Mouse (Mus musculus) G1E-ER4 (cell line): ENCODE results near the gene A430078G23Rik. TPM values are rescaled to one million over a fixed set of nuclear protein-coding genes. Genes with fewer than 3 reads are reported as not detected.

Experiments
- GATA1 ChIP-seq: IDR thresholded peaks from one replicate; pipeline ENCODE4 v1.8.0; 2012; ENCODE audit warnings: low read length, inconsistent platforms
- polyA plus RNA-seq: library from polyadenylated mRNA; stranded (reverse); fragments of >175 nt; gene quantifications from 2 replicates; pipeline ENCODE4 v1.2.3, GENCODE M21; 2012

Gene A430078G23Rik
- polyA plus RNA-seq, 1 experiment: not detected

GRCm38 (mm10) chr8:3421507-3421906 lies 68.3 kb downstream of the A430078G23Rik start:
- TF ChIP-seq GATA1: no peak

GRCm38 (mm10) chr8:3425217-3425616 lies 72.0 kb downstream of the A430078G23Rik start:
- no peak for TF ChIP-seq GATA1

- no peak for TF ChIP-seq GATA1
These were observed 73.0 kb downstream of the A430078G23Rik start for GRCm38 (mm10) chr8:3426211-3426610.

- no peak for TF ChIP-seq GATA1
These were observed 75.2 kb downstream of the A430078G23Rik start for GRCm38 (mm10) chr8:3428426-3428825.

GRCm38 (mm10) chr8:3429966-3430365 lies 76.8 kb downstream of the A430078G23Rik start:
- no peak for TF ChIP-seq GATA1

GRCm38 (mm10) chr8:3431113-3431512 lies 77.9 kb downstream of the A430078G23Rik start:
- TF ChIP-seq GATA1: no peak

GRCm38 (mm10) chr8:3436492-3436891 lies 83.3 kb downstream of the A430078G23Rik start:
- no peak for TF ChIP-seq GATA1

GRCm38 (mm10) chr8:3439510-3439909 lies 86.3 kb downstream of the A430078G23Rik start:
- TF ChIP-seq GATA1: no peak

Other genes starting within 250 kb of the A430078G23Rik start
- not detected in 2 replicates for gene Insr, start 73.8 kb upstream of the A430078G23Rik start, polyA plus RNA-seq
- gene Arhgef18, start 39.6 kb downstream of the A430078G23Rik start, polyA plus RNA-seq: 24.9 and 32.4 TPM in 2 replicates
- 0.45 and 0.79 TPM in 2 replicates for gene Pex11g, start 114.3 kb downstream of the A430078G23Rik start, polyA plus RNA-seq
- 0.04 TPM in 1 of 2 replicates, not detected in the other for gene Tex45, start 117.4 kb downstream of the A430078G23Rik start, polyA plus RNA-seq
- 14.9 and 16.7 TPM in 2 replicates for gene Zfp358, start 139.7 kb downstream of the A430078G23Rik start, polyA plus RNA-seq
- 106 and 187 TPM in 2 replicates for gene Mcoln1, start 147.0 kb downstream of the A430078G23Rik start, polyA plus RNA-seq
- 23.2 and 24.6 TPM in 2 replicates for gene Pnpla6, start 162.0 kb downstream of the A430078G23Rik start, polyA plus RNA-seq
- not detected in 2 replicates for gene C330021F23Rik, start 214.6 kb downstream of the A430078G23Rik start, polyA plus RNA-seq
- not detected in 2 replicates for gene Camsap3, start 233.9 kb downstream of the A430078G23Rik start, polyA plus RNA-seq